Mouse (Mus musculus) megakaryocyte, embryonic 14.5 days (primary cell): ENCODE measurements around the gene Olfr601.

Experiments
- FLI1 ChIP-seq: IDR thresholded peaks from 2 replicates; pipeline ENCODE4 v1.6.1; 2012; ENCODE audit warnings: low read length, inconsistent platforms, mixed read lengths
- GATA1 ChIP-seq: IDR thresholded peaks from 3 replicates; pipeline ENCODE4 v1.6.1; 2012; ENCODE audit warnings: mixed read lengths, low read length, inconsistent platforms, borderline replicate concordance

DNA sequence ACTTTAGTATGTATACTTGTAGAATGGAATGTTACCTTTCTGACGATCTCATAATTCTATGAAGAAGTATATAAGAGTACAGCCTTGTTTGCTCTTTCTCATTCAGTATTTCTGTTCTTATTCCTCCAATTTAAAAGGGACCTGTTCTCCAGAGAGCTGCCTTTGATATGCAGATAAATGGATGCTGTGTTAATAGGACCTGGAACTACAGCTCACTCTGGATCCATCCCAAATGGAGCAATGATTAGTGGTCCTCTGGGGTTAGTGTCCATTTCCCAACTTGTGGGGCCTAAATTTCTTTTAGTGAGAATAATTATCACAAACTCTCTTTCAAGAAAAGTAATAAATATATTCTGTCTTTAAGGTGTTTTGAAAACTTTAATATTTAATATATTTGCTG is at the start of gene Olfr601:
- TF ChIP-seq GATA1 (no peak), FLI1 (no peak)
